Mouse (Mus musculus): ENCODE measurements around the gene Saal1.

DNA sequence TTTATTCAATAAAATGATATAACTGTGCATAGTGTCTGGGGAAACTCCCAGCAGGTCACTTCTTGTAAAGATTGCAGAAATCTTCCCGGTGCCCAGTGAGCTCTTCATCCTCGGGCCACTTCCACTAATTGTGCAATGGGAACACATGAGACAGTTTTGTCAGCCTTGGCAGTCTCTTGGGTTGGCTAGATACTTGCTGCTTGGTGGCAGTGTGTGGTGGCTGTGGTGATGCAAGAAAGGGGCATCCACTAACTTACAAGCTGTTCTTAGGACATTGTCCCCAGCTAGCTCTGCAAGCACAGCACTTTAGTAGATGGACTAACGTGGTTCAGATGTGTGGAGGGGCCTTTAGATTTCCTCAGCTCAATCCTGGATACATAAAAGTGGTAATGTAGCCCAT is 35.3 kb upstream of the Saal1 start:
- TF ChIP-seq CTCF (IDR thresholded peaks at IDR 0.05; ENCODE audit: low read depth, low read length) (no peak), POLR2A (IDR thresholded peaks at IDR 0.05; ENCODE audit: insufficient read depth, low read length) (no peak)

Measured in ES-Bruce4 (cell line).